Mouse (Mus musculus): Measurements from ENCODE around the gene Schip1. TPM values are rescaled to one million over a fixed set of nuclear protein-coding genes. Genes with fewer than 3 reads are reported as not detected.

Schip1 gene
- polyA plus RNA-seq, 2 experiments from 2014 or later, result not detected

DNA sequence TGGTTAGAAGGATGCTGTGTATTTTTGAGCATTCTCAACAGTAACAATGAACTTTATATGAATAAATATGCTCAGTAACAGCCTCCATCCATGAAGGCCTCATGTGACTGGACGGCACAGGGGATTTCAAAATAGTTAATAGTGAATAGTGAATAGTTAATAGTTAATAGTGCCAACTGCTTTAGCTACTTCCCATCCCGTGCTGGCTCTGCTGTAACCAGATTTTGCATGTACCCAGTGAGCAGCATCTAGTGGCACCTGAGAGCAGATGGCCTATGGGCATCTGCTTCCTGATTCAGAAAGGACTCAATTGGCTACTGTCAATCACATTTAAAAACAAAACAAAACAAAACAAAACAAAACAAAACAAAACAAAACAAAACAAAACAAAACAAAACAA lies 329.0 kb downstream of the Schip1 start:
- no peak for ATAC-seq

DNA sequence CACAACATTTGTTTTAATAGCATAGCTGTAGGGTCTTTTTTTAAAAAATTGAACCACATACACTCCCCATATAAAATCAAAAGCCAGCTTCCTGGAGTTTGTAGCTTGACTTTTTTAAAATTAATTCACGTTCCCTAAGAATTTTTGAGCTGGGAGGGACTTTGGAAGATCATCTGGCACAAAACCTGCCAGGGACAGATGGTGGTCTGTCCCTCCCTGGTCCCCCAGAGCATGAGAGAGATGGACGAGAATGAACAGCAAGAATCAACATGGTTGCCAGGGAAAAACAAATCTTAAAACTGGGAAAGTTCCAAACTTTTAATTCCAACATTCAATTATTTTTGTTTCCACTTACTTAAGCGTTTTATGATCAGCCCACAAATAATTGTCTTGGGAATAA lies 334.1 kb downstream of the Schip1 start:
- ATAC-seq, result no peak

DNA sequence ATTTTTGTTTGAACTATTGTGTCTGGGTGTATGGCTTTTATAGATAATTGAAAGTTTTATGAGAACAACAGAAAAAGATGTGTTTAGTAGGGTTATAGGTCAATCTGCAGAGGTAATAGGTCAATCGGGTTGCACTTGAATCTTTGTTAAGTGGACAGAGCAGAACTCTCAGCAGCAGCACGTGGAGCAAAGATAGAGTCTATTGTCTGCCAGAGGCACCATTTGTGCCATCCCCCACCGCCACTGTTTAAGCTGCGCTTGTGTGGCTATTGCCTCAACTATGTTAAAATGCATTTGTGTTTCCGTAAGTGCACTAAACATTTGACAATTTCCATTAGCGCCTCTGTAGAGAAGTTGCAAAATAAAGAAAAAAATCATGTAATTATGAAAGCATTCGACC lies 335.5 kb downstream of the Schip1 start:
- ATAC-seq, result no peak

DNA sequence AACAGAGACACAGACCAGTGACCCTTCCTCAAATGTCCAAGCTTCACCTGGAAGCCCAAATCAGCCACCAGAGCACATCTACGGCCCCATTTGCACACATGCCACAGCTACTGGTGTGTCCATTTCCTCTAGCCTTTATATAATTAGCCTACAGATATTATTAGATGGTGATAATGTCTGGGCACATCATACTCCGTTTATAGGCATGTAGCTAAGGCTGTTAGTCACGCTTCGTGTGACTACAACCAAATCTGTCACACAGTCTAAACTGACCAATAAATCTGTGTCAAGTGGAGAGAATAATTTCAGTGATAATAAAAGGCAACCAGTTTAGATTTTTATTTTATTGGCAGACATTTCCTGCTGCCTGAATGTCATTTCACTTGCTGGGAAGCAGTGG lies 338.7 kb downstream of the Schip1 start:
- ATAC-seq, result no peak

DNA sequence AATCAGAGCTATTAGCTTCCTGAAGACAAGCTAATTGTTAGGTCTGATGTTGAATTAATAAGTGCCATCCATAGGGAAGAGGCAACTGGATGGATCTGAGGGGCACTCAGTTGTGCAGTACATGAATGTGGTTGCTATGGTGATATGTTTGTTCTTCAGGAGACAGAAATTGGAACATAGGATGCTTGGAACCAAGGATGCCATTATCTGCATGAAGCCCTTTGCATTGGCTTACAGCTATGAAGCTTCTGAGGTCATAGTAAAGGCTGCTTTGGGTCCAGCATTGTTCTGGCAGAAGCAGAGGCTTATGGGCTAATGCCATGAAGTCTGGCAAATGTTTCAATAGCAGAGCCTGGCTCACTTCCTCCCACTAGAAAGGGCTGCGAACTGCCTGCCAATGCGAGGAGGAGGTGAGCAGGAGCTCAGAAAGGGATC lies 339.2 kb downstream of the Schip1 start:
- no peak for ATAC-seq

DNA sequence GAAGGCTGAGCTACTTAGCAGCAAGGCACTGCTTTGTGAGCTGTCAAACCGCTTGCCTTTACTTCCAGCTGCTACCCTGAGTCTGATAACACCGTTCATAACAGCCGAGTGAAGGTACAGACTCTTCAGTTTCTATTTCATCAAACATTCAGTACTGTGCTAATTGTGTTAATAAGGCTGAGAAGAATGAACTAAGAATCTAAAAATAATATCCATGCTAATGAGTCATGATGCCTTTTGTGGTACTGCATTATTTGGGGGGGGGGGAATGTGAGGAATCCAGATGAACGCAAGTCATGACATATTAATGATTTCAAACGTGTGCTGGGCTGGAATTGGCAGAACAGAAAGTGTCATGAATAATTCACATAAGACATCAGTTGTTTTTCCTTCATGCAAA lies 341.1 kb downstream of the Schip1 start:
- ATAC-seq, result no peak

DNA sequence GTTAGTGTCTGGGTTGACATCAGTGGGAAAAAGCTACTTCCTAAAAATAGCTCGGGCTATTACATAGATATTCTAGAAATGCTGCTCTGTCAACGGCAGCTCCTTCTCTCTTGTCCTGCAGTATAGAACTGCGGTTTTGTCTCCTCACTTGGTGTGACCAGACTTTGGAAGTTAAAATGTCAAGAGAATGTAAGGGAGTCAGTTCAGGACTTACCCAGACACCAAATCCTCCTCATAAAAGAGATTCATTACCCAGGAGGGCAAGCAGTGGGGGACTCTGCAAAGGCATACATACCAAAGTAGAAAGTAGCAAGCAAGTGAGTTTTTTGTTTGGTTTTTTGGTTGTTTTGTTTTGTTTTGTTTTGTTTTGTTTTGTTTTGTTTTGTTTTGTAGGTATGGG lies 347.7 kb downstream of the Schip1 start:
- ATAC-seq, result no peak

DNA sequence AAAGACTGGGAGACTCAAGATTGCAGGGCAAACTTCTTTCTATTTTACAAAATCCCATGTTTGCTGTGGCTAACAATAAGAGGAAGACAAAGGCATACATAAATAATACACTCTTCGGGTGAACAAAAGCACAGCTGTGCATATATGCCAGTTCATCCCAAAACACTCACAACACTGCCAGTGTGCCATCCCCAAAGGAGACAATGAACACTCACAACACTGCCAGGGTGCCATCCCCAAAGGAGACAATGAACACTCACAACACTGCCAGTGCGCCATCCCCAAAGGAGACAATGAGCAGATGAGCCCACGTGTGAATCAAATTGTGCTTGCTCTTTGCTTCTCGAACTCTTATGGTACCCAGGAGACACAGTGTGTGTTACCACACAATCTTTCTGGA lies 355.2 kb downstream of the Schip1 start:
- no peak for ATAC-seq

DNA sequence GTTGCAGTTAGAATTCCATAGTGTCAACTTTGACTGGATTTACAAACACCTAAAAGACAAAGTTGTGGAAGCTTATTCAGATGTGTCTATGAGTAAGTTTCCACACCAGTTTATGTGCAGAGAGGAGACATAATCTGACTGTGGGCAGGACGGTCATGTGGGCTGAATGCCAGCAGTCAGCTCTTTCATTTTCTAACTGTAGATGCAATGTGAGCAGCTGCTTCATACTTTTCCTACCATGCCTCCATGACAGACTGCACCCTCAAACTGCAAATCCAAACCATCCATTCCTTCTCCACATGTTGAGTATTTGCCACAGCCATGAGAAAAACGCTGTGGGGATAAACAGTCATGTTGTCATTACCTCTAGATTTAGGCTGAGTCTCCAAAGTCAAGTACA lies 356.3 kb downstream of the Schip1 start:
- no peak for ATAC-seq

DNA sequence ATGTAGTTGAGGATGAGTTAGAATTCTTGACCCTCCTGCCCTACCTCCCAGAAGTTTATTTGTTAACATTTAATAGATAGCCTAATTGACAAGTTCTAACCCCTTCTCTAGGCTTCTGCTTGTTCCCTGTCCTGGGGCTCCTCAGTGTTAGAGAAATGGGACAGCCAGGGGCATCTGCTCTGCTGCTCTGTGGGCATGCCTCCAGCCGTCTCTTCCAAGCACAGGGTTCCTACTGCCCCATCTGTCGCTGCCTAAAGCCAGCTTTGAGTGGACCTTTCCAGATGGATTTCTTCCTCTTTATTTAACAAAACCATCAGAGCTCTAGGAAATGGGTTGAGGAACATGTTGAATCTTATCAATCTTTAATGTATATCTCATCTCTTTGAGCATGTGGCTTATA lies 357.2 kb downstream of the Schip1 start:
- ATAC-seq, result no peak

DNA sequence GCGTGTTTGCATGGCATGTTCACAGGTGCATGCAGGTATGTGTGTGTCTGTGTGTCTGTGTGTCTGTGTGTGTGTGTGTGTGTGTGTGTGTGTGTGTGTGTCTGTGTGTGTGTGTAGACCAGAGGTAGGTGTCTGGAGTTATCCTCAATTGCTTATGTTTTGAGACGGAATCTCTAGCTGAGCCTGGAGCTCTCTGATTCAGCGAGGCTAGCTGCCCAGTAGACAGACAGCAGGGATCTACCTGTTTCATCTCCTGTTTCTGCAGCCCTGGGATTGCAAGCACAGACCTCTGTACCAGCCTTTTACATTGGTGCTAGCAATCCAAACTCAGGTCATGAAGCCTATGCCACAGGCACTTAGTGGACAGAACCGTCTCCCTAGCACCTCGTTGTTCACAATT lies 363.5 kb downstream of the Schip1 start:
- ATAC-seq, result no peak

DNA sequence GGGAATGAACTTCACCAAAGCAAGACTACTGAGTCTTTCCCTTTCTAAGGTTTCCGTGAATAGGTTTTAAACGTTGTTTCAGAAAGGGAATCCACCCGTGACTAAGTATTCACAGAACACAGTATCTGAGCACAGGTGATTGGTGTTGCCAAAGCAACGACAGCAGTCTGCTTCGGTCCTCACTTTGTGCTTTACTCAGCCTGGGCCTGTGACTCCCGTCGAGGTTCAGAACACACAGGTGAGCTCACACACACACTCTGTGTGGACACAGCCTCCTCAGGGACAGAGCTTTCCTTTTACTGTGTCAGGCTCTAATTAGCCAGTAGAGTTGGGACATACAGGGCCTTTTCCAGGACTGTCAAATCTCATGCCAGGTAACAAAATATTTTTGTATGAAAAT lies 369.8 kb downstream of the Schip1 start:
- no peak for ATAC-seq

DNA sequence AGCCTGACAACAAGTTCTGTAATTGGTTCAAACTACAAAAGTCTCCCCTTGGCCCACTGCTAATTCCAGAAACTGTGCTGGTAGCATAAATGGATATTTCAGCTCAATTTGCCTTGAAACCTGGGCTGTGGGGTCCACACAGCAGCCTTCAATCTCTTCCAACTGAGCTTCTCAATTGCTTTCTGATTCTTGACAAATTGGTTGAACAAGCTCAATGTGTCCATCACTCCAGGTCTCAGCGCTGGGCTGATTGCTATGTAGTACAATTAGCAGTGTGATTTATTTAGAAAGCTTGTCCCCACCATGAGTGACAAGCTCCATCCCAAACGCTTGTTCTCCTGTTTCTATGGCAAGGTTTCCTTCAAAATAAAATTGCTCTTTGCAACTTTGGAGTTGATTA lies 370.3 kb downstream of the Schip1 start:
- no peak for ATAC-seq

DNA sequence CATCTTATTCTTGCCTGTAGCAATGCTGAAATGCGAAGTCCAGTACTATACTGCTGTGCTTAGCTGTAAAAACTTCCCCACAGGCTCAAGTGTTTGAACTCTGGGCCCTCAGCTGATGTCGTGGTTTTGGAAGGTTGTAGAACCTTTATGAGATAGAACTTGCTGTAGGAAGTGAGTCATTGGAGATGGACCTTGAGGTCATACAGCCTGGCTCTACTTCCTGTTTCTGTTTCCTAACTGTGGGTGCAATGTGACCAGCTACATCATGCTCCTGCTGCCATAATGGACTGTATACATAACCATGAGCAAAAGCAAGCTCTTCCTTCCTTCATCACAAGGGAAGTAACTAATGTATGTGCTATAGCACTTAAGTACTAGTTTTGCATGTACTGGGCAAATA lies 383.9 kb downstream of the Schip1 start:
- ATAC-seq, result no peak

DNA sequence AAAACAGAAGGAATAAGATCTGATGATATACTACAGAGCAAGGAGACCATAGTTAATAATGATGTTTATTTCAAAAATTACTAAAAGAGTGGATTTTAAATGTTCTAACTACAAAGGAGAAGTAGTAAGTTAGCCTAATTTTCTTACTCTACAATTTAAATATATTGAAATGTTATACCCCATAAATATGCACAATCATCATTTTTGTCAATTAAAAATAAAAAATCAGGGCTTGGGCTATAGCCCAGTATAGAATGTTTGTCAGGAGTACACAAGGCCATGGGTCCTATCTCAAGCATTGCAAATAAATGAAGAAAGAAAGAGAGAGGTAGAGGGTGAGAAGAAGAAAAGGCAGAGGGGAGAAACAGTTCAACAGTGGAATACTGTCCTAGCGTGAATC lies 387.0 kb downstream of the Schip1 start:
- no peak for ATAC-seq

DNA sequence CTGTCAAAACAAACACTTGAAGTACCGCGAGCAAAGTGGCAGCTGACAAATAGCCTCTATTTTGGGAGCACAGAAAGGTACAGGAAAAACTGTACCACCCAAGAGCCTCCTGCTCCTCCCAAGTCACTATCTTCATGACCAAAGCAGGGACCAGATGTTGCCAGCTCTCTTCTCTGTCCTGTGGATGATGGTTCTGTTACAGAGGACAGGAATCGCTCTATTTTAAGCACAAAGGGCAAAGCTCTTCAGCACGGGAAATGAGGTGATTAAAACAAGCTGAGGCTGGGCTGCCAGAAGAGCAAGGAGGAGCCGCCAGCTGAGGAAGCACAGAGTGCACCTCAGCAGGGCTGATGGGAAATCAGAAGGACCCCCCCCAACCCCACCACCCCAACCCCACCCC lies 388.7 kb downstream of the Schip1 start:
- no peak for ATAC-seq

DNA sequence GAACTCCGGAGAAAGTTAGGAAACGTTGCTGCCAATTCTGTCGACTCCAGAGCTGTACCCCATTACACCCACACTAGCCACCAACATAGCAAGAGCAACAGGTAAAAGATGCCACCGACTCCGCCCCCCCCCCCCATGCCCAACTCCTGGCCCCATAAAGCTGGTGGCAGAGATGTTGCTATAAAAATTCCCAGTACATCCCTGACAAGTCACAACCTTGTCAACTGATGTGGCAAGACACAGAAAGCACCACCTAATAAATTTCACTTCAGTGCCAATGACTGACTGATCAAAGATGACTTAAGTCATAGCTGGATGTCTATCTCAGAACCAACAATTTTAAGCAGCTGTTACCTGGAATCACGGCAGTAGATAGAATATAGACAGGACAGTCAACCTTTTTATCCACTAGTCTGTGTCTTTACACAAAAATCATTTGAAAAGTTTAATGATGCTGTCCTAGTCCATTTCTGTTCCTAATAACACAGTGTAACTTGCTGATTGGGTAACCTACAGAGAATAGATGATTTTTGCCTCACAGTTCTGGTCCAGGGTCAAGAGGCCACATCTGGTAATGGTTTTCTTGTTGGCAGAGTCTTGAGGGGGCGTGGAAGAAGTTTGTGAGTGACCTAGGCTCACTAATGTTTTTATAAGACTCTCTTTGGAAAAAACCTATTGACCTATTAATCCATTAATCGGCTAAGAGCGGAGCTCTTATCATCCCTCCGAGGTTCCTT lies 389.3 kb downstream of the Schip1 start:
- ATAC-seq, result no peak

DNA sequence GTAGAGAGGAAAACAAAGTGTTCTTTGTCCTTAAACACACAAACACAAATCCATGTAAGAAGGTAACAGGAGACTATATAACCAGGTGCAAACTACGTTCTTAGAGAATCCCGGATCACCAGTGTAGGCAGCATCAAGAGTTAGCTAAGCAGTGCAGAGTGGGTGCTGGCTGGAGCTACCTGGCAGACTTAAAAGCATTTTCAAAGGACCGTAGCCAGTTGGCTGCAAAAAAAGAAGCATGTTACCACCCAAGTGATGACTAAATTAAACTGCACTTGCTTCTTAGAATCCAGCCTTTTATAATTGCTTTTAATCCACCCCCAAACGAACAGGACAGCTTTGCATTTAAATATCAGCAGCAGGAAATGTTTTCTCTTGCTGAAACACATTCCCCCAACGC lies 402.0 kb downstream of the Schip1 start:
- ATAC-seq, result no peak

DNA sequence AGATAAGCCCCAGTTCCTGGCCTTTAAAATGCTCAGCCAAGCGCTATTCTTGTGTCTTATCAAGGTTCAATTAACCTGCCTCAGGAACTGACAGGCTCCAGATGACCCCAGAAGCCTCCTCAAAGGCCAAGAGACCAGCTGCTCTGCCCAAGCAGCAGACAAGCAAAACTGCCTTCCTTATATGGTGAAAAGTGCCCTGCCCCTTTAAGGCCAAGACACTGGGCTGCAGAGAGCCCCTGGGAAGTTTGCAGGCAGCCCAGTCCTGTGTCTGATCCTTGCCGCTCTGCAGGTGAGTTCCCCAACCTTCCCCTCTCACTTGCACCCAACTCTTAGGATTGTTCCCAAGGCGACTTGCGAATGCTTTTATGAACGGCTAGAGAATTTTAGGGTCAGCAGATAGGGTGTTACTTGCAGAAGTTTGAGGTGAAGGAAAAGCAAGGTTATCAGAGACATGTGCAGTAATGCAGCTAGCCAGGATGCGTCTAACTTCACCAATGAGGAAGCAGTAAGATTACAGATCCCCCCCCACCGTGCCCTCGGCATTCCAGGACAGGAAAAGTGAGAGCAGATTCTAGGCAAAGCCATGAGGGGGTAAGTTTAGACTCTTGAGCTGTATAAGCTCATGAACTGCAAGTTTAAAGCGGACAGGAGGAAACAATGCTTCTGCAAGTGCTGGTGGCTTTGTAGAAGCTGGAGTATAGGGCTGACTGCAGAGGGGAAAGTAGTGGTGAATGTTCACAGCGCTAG lies 403.5 kb downstream of the Schip1 start:
- ATAC-seq, result no peak

DNA sequence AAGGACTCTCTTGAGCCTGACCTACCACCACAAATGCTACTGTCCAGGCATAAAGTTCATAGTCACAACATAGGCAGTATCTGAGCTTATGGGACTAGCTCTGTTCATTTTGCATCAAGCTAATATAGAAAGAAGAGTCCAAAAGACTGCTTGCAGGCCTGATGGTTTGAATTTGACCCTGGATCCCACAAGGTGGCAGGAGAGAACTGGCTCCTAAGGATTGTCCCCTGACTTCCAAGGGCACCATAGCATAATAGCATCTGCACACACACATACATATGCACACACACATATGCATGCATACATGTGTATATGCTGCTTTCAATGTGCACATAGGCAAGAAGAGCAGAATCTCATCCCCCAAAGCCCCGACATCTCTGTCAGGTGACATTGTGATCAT lies 405.0 kb downstream of the Schip1 start:
- no peak for ATAC-seq

DNA sequence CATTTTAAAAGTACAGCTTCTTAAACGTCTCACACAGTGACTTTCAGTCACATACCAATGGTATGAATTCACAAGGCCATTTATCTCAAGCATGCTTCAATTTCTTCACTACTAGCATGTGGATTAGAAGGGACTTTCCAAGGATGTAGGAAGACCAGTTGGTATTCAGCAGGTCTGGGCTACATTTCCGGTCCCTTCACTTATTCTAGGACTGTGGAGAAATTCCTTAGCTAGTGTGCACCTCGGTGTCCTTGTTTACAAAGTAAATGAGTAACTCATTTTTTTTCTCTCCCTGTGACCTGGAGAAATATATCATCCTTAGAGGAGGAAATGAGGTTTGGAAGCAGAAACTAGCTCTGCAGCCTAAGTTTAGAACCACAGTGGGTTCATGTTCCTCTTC lies 405.5 kb downstream of the Schip1 start:
- no peak for ATAC-seq

DNA sequence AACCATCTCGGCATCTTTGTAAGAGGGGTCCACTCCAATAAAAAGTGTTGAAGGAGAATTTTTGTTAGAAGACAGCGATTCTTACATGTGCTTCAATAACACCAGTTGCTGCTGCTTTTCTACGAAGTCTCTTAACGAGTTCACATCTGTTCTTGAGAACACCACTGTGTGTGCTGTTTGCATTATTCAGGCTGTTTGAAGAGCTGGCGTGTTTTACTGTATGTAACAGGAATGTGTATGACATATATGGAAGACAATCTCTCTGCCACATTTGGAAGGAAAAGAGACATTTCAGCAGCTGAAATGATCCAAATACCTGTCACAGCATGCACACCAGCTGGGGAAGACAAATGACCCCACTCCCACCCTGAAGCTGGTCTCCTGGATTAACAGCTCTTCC lies 406.0 kb downstream of the Schip1 start:
- ATAC-seq, result no peak

DNA sequence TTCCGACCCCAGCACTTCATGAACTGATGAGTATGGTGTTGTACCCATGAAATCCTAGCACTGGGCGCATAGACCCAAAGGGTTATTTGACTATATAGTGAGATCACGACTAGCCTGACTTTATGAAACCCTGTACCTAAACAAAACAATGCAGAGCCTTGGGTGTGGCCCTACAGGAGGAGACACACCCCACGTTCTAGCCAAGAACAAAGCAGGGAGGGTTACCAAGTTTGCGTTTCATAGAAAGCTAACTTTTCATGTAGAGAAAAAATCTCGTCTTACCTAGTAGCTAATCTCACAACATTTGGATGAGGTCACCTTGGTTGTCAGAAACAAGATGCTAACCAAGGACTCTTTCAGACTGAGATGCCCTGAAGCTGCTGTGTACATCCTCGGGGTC lies 411.7 kb downstream of the Schip1 start:
- ATAC-seq, result no peak

DNA sequence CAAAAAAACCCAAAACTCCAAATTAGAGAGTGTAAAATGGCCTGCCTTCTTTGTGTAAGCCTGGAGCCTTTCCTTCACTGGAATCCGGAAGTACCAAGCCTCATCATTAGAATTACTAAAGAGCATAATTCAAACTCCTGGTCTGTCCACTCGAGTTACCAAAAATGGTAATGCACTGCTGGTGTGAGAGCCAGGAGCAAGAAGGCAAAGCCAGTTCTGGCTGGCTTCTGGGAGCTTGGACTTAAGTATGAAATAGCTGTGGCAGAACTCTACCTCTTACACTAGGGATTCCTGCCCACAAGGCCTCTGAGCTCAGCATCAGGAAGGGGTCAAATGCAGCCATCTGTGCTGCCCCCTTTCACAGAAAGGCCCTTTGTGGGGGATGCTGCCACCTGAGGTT lies 412.9 kb downstream of the Schip1 start:
- ATAC-seq, result no peak

DNA sequence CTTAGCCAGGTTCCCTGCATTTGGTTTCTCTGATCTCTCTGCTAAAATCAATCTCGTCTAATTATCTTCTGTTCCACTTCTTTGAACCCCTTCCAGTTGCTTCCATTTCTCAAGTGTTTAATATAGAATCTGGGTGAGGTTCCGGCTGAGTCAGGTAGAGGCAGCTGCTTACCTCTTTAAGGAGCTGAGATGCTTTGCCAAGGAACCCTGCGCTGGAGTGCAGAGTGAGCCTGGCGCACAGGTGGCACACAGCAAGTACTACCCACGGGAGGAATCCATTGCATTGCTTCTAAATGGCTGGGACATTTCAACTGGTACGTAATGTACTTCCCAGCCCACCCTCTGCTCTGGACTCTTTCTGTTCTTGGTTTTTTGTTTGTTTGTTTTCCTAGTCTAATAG lies 414.7 kb downstream of the Schip1 start:
- ATAC-seq, result no peak
